Mouse (Mus musculus): ENCODE data around the gene Nkain1.

DNA sequence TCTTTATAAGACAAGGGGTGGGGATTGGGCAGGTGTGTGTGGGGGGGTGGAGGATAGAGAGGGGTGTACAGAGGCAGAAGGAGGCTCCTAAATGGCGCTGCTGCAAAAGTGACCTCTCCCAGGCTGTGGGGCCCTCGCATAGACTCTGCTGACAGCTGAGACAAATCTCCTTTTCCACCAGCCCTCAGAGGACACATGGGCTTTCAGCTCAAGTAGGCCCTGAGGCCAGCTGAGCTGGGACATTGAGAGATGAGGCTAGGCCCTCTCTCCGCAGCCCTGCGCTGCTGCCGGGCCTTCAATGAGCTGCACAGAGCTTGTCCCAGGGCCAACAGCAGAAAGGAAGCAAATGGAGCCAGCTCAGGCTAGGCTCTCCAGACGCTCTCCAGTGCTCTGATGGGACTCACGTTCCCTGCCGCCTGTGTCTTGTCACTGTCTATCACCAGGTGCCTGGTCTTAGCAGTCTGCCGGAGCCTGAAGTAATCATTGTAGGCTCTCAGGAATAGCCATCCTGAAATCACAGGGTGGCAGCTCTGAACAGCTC is 4.8 kb upstream of the Nkain1 start:
- TF ChIP-seq CTCF (IDR thresholded peaks at IDR 0.05; ENCODE audit: borderline replicate concordance, control insufficient read depth, extremely low read depth, insufficient read depth, low read length, poor library complexity) (no peak), POLR2A (IDR thresholded peaks at IDR 0.05; ENCODE audit: control insufficient read depth, extremely low read depth, insufficient read depth, low read length, poor library complexity) (no peak)

All from thymus, adult 2 months (tissue).